Mouse (Mus musculus) CD4-positive helper T cell, adult 2 months (primary cell): ENCODE results near the gene Hfe.

Experiments
- DNase-seq: peaks from one replicate; pipeline ENCODE4 v3.0.0-alpha.2; 2012; ENCODE audit warnings: low read depth, missing footprints, low spot score

Hfe gene

DNA sequence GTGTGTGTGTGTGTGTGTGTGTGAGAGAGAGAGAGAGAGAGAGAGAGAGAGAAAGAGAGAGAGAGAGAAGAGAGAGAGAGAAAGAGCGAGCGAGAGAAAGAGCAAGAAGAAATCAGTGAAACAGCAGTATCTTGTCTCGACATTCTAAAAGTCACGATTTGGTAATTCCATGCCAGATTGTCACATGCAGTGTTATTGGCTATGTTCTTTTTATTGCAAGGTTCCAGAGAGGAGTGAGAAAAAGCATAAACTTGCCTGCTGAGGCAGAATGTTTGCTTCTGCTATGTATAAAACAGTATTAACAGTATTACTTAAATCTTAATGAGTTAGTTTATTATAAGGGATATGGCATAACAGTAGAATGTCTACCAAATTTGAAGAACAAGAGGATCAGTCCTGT lies 24.7 kb downstream of the Hfe start:
- no peak for DNase-seq

DNA sequence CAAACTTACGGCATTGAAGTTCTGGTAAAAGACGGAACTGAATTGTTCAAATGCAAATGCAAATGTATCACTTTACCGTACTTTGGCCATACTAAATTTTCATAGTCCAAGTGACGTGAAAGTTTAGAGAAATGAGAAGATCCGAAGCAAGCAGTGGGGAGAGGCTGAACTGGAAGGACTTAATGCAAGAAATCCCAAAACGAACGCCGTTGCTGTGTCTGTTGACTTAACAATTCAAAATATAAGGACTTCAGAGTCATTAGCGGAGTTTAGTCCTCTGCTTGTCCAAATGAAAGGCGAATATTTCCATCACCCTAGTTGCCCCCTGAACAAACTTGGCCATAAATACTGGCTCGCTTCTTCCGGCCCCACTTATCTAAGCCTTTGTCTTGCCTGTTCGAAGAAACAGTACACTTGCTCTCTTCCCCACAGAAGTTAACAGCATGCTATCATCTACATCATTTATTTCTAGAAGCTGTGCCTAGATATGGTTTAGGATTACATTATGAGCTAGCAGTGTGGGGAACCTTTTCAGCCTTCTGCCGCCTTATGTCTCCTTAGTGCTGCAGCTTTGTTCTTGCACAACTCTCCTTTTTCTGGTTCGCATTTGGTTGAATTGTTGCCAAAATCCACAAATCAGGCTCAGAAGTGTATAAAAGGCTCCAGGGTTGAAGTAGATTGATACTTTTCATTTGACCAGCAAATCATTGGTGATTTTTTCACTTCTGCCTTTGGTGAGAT lies 25.4 kb downstream of the Hfe start:
- peak; percentile 34 for DNase-seq

DNA sequence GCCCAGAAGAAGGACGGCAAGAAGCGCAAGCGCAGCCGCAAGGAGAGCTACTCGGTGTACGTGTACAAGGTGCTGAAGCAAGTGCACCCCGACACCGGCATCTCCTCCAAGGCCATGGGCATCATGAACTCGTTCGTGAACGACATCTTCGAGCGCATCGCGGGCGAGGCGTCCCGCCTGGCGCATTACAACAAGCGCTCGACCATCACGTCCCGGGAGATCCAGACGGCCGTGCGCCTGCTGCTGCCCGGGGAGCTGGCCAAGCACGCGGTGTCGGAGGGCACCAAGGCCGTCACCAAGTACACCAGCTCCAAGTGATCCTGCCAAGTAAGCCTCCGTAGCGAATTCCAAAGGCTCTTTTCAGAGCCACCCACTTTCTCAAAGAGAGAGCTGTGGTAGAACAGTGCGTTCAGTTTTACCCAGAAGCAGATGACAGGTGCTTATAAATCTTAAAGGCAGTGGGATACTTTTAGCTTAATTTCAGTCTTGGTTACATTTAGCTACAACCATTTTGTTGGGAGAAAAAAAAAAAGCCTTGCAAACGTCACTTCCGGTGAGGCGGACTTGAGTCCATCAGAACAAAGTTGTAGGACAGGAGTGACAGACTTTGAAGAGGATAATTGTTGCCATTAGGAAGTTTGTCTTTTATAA lies 26.2 kb downstream of the Hfe start:
- peak; percentile 88 for DNase-seq

DNA sequence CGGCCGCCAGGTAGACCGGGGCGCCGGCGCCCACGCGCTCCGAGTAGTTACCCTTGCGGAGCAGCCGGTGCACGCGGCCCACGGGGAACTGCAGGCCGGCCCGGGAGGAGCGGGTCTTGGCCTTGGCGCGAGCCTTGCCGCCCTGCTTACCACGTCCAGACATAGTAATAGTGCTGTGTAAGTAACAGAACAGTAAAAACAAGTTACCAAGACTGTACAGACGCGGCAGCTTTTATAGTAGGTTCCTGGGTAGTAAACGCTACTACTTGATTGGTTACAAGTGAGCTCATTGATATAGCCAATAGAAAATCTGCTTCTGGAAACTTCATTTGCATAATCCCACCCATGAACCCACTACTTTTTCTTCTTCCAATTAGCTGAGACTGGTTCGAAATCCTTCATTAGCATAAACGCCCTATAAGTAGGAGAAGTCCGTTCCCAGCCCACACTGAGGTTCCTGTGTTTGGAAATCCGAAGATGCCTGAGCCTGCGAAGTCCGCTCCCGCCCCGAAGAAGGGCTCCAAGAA lies 26.8 kb downstream of the Hfe start, which contains the start of the genes Hist1h2ac and Hist1h2bc:
Gene Hist1h2ac (minus strand): TSS at position 194 of the 527 bp plus-strand sequence.
Gene Hist1h2bc (plus strand): TSS at position 445 of the 527 bp plus-strand sequence.
- DNase-seq, result peak; percentile 95

DNA sequence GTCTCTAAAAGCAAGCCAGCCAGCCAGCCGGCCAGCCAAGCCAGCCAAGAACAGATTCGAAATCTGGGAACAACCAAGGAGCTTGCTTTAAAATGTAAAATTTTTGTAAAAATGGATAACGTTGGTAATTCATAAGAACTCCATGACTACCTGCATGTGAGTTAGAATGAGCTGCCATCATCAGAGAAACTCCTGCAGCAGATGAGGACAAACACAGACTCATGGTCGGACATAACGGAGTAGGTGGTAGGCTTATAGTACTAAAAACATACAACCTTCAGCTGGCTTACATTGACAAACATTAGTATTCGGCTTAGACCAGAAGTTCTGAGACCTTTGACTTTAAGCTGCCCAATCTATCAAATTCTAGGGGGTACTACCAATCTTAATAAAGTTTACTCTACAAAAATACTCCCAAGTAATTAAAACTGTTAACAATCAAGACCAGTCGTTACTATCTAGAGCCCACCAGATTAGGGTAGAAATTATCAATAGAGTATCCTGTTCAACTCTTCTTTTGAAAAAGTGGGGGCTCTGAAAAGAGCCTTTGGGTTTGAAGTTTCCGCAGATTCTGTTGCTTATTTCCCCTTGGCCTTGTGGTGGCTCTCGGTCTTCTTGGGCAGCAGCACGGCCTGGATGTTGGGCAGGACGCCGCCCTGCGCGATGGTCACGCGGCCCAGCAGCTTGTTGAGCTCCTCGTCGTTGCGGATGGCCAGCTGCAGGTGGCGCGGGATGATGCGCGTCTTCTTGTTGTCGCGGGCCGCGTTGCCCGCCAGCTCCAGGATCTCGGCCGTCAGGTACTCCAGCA lies 27.5 kb downstream of the Hfe start:
- peak; percentile 37 for DNase-seq

DNA sequence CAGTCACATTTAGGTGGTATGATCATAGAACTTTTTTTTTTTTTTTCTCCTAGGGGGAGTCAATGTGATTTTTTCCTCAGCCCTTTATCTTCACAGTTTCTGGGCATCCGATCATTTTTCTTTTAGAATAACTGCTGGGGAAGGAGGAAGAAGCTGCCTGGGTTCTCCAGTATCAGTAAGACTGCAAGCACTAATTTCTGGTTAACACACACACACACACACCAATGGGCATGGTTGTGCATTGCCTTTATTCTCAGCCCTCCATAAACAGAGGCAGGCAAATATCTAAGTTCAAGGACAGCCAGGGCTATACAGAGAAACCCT lies 28.1 kb downstream of the Hfe start:
- DNase-seq, result no peak

DNA sequence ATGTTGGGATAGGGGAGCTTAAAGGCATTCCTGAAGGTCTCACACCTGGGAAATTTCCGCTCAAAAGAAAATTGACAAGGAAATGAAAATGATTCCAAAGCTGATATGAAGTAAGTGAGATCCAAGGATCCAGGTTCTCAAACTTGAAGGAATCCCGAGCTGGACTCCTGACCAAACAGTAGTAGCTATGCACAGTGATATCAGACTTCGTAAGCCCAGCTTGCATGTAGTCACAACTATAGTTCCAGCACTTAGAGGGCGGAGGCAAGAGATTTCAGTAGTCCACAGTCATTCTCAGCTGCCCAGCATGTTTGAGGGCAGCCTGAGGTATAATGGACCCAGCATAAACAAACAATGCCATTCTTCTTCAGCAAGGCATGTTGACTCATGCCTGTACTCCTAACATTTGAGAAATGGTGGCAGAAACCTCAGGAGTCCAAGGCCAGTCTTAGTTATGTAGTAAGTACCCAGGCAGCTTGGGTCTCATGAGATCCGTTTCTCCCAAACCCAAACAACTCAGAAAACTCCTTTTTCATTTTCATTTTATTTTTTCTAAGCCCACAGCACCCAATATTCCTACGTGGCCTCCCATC lies 28.6 kb downstream of the Hfe start:
- no peak for DNase-seq

DNA sequence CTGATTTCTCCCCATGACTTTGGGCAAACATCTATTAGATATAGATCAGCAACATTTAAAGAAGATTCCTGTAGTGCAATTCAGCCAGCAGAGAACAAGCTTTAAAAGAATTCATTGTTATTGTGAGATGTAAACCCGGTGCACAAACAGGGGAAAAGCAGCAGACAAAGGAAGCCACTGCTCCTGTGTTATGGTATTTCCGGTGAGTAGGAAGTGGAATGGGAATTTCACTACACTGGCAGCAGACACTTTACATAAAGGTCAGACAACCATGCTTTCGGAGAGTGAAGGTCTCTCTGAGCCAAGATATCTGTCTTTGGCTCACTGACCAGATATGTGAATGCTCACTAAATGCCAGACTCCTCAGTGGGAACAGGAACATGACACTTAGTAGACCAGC lies 48.1 kb downstream of the Hfe start:
- DNase-seq, result no peak

DNA sequence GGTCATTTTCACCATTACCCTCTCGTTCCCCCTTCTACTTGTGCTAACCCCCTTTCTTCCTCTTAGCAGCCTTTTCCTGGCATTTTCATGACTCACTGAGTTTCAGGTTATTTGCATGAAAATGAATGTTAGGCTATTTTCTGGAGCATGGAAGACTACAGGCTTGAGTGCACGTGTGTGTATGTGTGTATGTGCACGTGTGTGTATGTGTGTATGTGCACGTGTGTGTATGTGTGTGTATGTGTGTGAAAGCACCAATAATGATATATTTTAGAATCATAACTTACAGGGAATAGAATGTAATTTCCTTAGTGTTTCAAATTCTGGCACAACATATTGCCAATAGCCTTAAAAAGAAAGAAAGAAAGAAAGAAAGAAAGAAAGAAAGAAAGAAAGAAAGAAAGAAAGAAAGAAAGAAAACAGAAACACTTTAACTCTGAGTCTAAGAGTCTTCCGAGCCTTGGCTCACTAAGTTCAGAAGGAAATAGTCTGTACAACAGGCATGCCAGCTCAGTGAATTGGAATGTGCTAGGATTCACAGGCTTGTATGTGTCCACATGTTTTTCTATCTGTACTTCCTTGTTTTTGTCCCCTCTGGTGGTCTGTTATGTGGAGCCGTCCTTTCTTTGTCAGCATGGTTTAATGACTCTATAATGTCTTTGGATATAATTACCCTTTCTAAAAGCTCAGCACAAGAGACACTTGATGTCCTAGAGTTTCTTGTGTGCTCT lies 50.9 kb downstream of the Hfe start:
- DNase-seq, result no peak
